23 mouse cellular contexts compared by ENCODE assay signal in the genomic region with DNA sequence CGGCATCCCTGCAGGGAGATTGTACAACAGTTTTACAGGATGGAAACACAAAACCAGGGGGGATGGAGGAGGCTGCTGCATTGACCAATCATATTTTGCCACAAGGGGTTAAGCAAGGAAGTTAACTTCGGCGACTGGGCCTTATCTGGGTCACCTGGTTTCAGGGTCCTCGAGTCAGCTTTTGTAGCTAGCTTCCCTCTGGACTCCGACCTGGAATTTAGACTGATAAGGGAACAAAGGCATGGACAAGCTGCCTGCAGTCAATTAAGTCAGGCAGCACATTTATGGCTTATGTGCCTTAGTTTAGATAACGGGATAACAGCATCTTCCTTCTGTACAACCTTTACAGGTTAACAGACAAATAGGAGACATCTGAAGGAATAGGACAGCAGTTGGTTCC.
"Had no signal": no experiment of that assay in that cellular context is flagged by ENCODE, and none has a peak within 500 bp of the region (broad histone marks: within the 10 kb centered on the region; RNA-seq: fewer than 3 reads in every experiment).

No protein-coding gene starts in this region.

- H3K27ac ChIP-seq: heart, embryonic 10.5 days; hindbrain, embryonic 10.5 days; hindbrain, embryonic 12.5 days; hindbrain, embryonic 14.5 days; kidney, embryonic 15.5 days; kidney, postnatal 0 days; limb, embryonic 13.5 days; limb, embryonic 15.5 days; liver, embryonic 12.5 days had no signal

- H3K9ac ChIP-seq: heart, embryonic 12.5 days; hindbrain, embryonic 12.5 days; hindbrain, embryonic 14.5 days; kidney, embryonic 15.5 days; limb, embryonic 13.5 days; limb, embryonic 15.5 days; liver, embryonic 12.5 days had no signal

- H3K9me3 ChIP-seq: heart, embryonic 10.5 days; hindbrain, embryonic 10.5 days; hindbrain, embryonic 12.5 days; kidney, embryonic 15.5 days; limb, embryonic 13.5 days; limb, embryonic 15.5 days; liver, embryonic 12.5 days had no signal

- ATAC-seq: forebrain, embryonic 16.5 days; hindbrain, embryonic 16.5 days; inflammation-experienced regulatory T-cells, adult 6 months; liver, embryonic 12.5 days had no signal

- H3K4me3 ChIP-seq: heart, embryonic 10.5 days; heart, embryonic 12.5 days; hindbrain, embryonic 10.5 days; hindbrain, embryonic 12.5 days; kidney, embryonic 15.5 days; limb, embryonic 13.5 days; limb, embryonic 15.5 days; liver, embryonic 12.5 days had no signal

- DNase-seq: gastrocnemius, postnatal 14 days; heart, adult 18-20 months; heart, postnatal 10 days; heart, postnatal 4 days; kidney, adult 18-20 months; kidney, adult 8-10 months; kidney, postnatal 14 days; kidney, postnatal 36 days; layer of hippocampus, adult 9-11 months; layer of hippocampus, postnatal 36 days had no signal

- H3K27me3 ChIP-seq: heart, embryonic 12.5 days; hindbrain, embryonic 12.5 days; kidney, embryonic 15.5 days; limb, embryonic 13.5 days; limb, embryonic 15.5 days; liver, embryonic 12.5 days had no signal

- H3K36me3 ChIP-seq: heart, embryonic 10.5 days; hindbrain, embryonic 10.5 days; hindbrain, embryonic 12.5 days; kidney, embryonic 15.5 days; limb, embryonic 13.5 days; limb, embryonic 15.5 days had no signal

- H3K4me1 ChIP-seq: limb, embryonic 15.5 days had no signal

- H3K4me2 ChIP-seq: heart, embryonic 12.5 days; hindbrain, embryonic 12.5 days; hindbrain, embryonic 14.5 days; kidney, embryonic 15.5 days; limb, embryonic 13.5 days; limb, embryonic 15.5 days; liver, embryonic 12.5 days had no signal
